Mouse (Mus musculus) limb, embryonic 12.5 days (tissue): ENCODE results near the gene Fmc1. TPM values are rescaled to one million over a fixed set of nuclear protein-coding genes. Genes with fewer than 3 reads are reported as not detected.

Experiments used
- ATAC-seq: fragments of 200-750 bp; cut with Nextera tagmentation; 2 replicates; pipeline ENCODE4 v1.8.0; 2017; ENCODE audit warnings: low read depth, moderate TSS enrichment; ENCODE audit not compliant: insufficient number of reproducible peaks, insufficient read depth, low FRiP score, low TSS enrichment
- H3K27ac ChIP-seq: fragments of 300-500 bp; sonication (generic); 2 replicates; pipeline ENCODE4 v1.5.1; 2016; ENCODE audit warnings: mild to moderate bottlenecking, moderate library complexity
- H3K27me3 ChIP-seq: fragments of 300-500 bp; sonication (generic); 2 replicates; pipeline ENCODE4 v1.6.1; 2016; ENCODE audit warnings: mild to moderate bottlenecking, moderate library complexity
- H3K36me3 ChIP-seq: fragments of 300-500 bp; sonication (generic); 2 replicates; pipeline ENCODE4 v1.6.1; 2016; ENCODE audit warnings: mild to moderate bottlenecking, moderate library complexity
- H3K4me1 ChIP-seq: fragments of 300-500 bp; sonication (generic); replicated peaks from 2 replicates; pipeline ENCODE4 v1.6.1; 2016
- H3K4me2 ChIP-seq: fragments of 300-500 bp; sonication (generic); 2 replicates; pipeline ENCODE4 v1.6.1; 2016; ENCODE audit warnings: mild to moderate bottlenecking, moderate library complexity
- H3K4me3 ChIP-seq: fragments of 300-500 bp; sonication (generic); replicated peaks from 2 replicates; pipeline ENCODE4 v1.5.1; 2016; ENCODE audit warnings: mild to moderate bottlenecking
- H3K9ac ChIP-seq: fragments of 300-500 bp; sonication (generic); replicated peaks from 2 replicates; pipeline ENCODE4 v1.6.1; 2016; ENCODE audit warnings: mild to moderate bottlenecking, moderate library complexity
- H3K9me3 ChIP-seq: fragments of 300-500 bp; sonication (generic); 2 replicates; pipeline ENCODE4 v1.6.1; 2016; ENCODE audit warnings: mild to moderate bottlenecking, moderate library complexity
- WGBS: fragments of 180-500 bp; shearing (Covaris S2); methylation state at CpG from one replicate; pipeline ENCODE4 v1.1.7; 2016; 5-methylcytosine and 5-hydroxymethylcytosine counted together
- polyA plus RNA-seq: library from polyadenylated mRNA; unstranded; fragments of >200 nt; fragmentation: Nextera tagmentation; extraction: Ambion mirVana; gene quantifications from 2 replicates; pipeline ENCODE4 v1.2.1, GENCODE M21; 2016

Gene Fmc1
- polyA plus RNA-seq: 99.0 and 103 TPM in 2 replicates

DNA sequence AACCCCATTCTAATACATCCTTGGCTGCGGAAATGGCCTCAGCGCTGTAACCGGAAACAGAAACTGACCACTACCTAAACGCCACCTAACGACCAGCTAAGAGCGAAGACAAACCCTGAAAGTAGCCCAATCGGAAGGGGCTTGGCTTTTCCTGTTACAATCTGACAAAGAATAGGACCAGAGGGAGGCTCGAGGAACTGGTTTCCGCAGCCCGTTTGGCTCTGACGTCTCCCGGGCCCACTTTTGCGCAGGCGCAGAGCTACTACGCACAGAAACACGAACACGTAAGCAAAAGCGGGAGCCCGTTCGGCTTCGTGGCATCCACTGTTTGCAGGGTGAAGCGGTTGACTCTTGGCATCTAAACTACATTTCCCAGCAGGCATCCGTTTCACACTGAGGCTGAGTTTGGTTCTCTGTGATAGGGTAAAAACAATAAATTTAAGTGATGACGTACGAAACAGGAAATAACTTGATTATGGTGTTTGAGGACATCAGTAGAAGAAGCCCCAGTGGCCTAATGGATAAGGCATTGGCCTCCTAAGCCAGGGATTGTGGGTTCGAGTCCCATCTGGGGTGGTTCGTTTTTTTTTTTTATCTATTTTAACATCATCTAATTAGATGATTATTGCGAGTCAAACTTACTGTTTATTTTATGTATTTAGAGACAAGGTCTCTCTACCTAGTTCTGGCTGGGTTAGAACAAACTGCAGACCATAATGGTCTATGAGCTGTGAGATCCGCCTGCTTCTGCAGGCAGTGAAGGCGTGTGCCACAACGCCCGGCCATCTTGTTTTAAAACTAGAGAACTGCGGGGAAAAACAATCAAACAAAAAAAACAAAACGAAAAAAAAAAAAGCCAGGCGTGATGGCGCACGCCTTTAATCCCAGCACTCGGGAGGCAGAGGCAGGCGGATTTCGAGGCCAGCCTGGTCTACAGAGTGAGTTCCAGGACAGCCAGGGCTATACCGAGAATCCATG is at the start of gene Fmc1:
Gene Fmc1, plus strand, starts transcription at position 75 of the 978 bp plus-strand sequence.
- Histone ChIP-seq H3K4me1 (peaks cover 5% of the 10 kb centered on the region; the same call in 1 of the 2 replicates), H3K27ac (peak within 1 kb of the TSS; percentile 96), H3K27me3 (no peaks in the 10 kb centered on the region), H3K36me3 (no peaks in the 10 kb centered on the region), H3K9me3 (no peaks in the 10 kb centered on the region), H3K4me2 (peak within 1 kb of the TSS; percentile 70), H3K4me3 (peak within 1 kb of the TSS; percentile 78), H3K9ac (peak within 1 kb of the TSS; percentile 81)
- peak; percentile 94 for ATAC-seq
- 7% methylated on average over 41 of the region's 41 CpGs for WGBS

DNA sequence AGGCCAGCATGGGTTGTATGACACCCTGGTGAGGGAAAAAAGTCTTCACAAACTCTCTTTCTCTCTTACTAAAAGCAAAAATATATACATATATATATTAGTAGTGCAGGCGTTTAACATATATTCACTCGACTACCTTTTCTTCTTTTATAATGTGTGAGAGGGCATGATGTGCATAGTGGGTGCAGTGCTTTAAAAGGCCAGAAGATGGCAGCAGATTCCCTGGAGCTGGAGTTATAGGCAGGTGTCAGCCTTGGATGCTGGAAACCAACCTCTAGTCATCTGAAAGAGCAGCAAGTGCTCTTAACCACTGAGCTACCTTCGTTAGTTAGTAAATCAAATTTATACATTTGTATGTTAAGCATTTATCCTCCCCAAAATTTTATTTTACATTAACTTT is 40.8 kb upstream of the Fmc1 start:
- 84% methylated on average over 3 of the region's 3 CpGs for WGBS
- ATAC-seq: no peak
- 0 out of 2 replicates have a peak, but pooled peaks cover 4% of the 10 kb centered on the region for H3K9me3 ChIP-seq
- H3K4me1 ChIP-seq: no peaks in the 10 kb centered on the region
- H3K36me3 ChIP-seq: peaks cover 48% of the 10 kb centered on the region
- H3K4me3 ChIP-seq: no peak overlapping the region
- no peaks in the 10 kb centered on the region for H3K27me3 ChIP-seq
- H3K9ac ChIP-seq: no peak overlapping the region
- H3K27ac ChIP-seq: no peak overlapping the region
- no peak overlapping the region for H3K4me2 ChIP-seq

DNA sequence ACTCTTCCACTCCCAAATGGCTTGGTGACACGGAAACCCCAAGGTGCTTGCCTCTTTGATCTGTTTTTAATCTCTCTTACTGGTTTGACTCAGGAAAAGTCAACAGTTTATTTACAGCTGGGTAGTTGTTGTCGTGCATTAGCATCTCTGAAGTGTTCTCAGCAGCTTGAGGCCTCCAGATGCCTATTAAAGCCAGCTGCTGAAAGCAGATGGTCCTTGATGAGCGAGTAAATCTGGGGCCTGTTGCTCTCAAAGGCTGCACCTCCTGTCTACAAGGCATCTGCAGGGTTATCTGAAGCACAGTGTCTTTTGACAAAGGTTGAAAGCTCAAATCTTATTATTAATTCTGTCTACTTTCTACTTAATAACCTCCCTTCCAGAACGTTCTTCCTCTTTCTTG is 37.7 kb upstream of the Fmc1 start:
- H3K4me1 ChIP-seq: no peaks in the 10 kb centered on the region
- 26% methylated on average over 4 of the region's 4 CpGs for WGBS
- peaks cover 52% of the 10 kb centered on the region for H3K36me3 ChIP-seq

DNA sequence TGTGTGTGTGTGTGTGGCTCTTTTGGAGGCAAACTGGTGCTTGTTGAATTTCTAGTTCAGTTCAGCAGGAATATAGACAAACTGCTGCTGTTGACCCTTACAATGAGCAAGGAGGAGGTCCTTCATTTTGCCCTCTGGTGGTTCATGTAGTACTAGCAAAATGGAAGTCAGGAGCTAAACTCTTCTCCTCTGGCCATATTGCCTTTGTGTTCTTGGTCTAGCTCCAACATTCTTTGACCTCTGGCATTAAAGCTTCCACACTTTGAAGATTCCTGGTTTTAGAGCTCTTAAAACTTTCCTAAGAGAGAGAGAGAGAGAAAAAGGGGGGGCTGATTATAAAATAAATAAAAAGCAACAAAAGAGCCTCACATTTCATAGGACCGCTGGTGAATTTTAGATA is 21.2 kb upstream of the Fmc1 start:
- H3K27me3 ChIP-seq: no peaks in the 10 kb centered on the region
- no peak overlapping the region for H3K4me3 ChIP-seq
- WGBS: 97% methylated on average over 1 of the region's 1 CpGs
- no peak for ATAC-seq
- no peak overlapping the region for H3K9ac ChIP-seq
- H3K4me1 ChIP-seq: no peaks in the 10 kb centered on the region
- no peak overlapping the region for H3K4me2 ChIP-seq
- H3K9me3 ChIP-seq: no peaks in the 10 kb centered on the region
- H3K27ac ChIP-seq: no peak overlapping the region
- peaks cover 12% of the 10 kb centered on the region; the same call in 1 of the 2 replicates for H3K36me3 ChIP-seq

More for the DNA sequence above, 37.7 kb upstream of the Fmc1 start:
- Histone ChIP-seq H3K4me2 (no peak overlapping the region), H3K27me3 (no peaks in the 10 kb centered on the region), H3K9me3 (0 out of 2 replicates have a peak, but pooled peaks cover 4% of the 10 kb centered on the region), H3K4me3 (no peak overlapping the region), H3K9ac (no peak overlapping the region), H3K27ac (no peak overlapping the region)
- no peak for ATAC-seq

DNA sequence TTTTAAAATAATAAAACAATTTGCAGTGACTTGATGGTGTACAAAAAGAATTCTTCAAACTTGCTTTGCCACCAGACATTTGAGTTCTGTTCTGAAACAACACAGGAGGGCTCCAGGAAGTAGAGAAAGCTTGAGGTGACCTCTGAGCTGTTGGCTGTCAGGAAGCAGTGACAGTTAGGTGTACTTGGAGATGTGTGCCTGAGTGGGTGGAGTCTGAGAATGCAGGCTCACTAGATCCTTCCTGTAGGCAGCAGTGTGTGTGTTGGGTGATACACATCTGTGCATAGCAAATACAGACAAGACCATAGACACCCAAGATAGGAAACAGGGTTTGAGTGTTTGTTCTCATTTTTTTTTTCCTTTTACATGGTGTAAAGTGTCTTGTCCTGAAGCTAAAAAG is 20.5 kb upstream of the Fmc1 start:
- Histone ChIP-seq H3K4me1 (no peaks in the 10 kb centered on the region), H3K27ac (no peak overlapping the region), H3K9ac (no peak overlapping the region), H3K4me3 (no peak overlapping the region), H3K27me3 (no peaks in the 10 kb centered on the region), H3K36me3 (peaks cover 12% of the 10 kb centered on the region; the same call in 1 of the 2 replicates), H3K9me3 (no peaks in the 10 kb centered on the region), H3K4me2 (no peak overlapping the region)
- ATAC-seq: no peak

DNA sequence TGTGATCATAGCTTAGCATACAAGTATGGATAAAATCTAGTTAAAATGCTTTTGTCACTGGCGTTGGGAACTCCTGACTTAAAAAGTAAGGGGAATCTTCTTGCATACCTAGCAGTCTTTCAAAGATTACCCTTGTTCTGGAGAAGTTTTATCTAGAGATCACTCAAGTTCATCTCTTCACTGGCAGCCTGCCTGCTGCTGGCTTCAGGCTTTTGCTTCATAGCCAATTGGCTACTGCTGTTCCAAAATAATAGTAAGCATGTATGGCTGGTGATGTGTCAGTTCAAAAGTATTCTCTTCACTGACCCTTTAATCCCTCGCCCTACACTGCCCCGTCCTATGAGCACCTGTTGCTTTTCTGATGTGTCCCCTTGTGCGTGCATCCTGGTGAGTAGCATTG is 18.1 kb upstream of the Fmc1 start:
- WGBS: 85% methylated on average over 4 of the region's 4 CpGs
- Histone ChIP-seq H3K9me3 (no peaks in the 10 kb centered on the region), H3K4me3 (no peak overlapping the region), H3K9ac (no peak overlapping the region), H3K27ac (no peak overlapping the region), H3K4me2 (no peak overlapping the region), H3K27me3 (no peaks in the 10 kb centered on the region), H3K4me1 (no peaks in the 10 kb centered on the region), H3K36me3 (peaks cover 8% of the 10 kb centered on the region; the same call in 1 of the 2 replicates)
- ATAC-seq: no peak

DNA sequence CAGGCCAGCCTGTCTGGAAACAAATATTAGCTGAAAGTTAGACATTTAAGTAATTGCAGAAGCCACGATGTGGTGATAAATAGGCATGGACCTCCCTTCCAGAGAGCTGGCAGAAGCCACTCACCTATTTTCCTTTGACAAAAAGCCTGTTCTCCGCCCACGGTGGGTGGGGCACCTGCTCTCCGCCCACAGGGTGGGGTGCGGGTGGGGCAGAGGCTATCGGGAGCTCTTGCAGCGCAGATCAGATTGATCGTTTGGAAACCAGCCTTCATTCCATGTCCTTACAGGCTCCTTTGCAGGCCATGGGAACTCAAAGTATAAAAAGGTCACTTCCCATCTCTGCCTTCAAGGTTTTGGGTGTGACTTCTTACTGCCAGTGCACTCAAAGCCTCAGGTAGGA is 9.5 kb upstream of the Fmc1 start:
- Histone ChIP-seq H3K9ac (no peak overlapping the region), H3K36me3 (0 out of 2 replicates have a peak, but pooled peaks cover 8% of the 10 kb centered on the region), H3K4me3 (no peak overlapping the region), H3K27me3 (no peaks in the 10 kb centered on the region), H3K9me3 (no peaks in the 10 kb centered on the region), H3K4me1 (no peaks in the 10 kb centered on the region), H3K27ac (no peak overlapping the region), H3K4me2 (no peak overlapping the region)
- 15% methylated on average over 8 of the region's 8 CpGs for WGBS
- ATAC-seq: no peak

DNA sequence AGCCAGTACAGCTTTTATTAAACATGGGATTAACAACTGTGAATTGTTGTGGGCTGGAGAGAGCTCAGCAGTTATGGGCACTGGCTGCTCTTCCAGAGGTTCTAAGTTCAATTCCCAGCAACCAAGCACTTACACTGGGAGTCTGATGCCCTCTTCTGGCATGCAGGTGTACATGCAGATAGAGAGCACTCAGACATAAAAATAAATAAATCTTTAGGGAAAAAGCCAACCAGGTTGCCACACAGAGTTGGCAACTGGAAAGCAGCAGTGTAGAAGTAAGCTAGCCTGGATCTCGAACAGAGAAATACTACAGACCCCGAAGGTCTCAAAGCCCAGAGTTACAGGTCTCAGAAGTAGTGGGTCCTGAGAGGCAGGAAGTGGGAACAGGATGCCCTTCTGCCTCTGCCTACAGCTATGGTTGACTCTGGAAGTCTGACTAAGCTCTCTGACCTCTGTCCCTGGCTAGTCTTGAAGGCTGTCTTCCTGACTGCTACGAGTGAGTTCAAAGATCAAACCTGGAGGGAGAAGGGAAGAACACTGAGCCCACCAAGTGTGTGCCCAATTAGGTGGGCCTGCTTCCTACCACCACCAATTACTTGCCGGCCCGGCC is 2.0 kb upstream of the Fmc1 start:
- WGBS: 42% methylated on average over 5 of the region's 5 CpGs
- H3K36me3 ChIP-seq: no peaks in the 10 kb centered on the region
- H3K27me3 ChIP-seq: no peaks in the 10 kb centered on the region
- no peaks in the 10 kb centered on the region for H3K9me3 ChIP-seq
- peaks cover 5% of the 10 kb centered on the region; the same call in 1 of the 2 replicates for H3K4me1 ChIP-seq
- no peak overlapping the region for H3K4me3 ChIP-seq
- ATAC-seq: no peak
- no peak overlapping the region for H3K4me2 ChIP-seq
- no peak overlapping the region for H3K9ac ChIP-seq
- H3K27ac ChIP-seq: no peak overlapping the region

DNA sequence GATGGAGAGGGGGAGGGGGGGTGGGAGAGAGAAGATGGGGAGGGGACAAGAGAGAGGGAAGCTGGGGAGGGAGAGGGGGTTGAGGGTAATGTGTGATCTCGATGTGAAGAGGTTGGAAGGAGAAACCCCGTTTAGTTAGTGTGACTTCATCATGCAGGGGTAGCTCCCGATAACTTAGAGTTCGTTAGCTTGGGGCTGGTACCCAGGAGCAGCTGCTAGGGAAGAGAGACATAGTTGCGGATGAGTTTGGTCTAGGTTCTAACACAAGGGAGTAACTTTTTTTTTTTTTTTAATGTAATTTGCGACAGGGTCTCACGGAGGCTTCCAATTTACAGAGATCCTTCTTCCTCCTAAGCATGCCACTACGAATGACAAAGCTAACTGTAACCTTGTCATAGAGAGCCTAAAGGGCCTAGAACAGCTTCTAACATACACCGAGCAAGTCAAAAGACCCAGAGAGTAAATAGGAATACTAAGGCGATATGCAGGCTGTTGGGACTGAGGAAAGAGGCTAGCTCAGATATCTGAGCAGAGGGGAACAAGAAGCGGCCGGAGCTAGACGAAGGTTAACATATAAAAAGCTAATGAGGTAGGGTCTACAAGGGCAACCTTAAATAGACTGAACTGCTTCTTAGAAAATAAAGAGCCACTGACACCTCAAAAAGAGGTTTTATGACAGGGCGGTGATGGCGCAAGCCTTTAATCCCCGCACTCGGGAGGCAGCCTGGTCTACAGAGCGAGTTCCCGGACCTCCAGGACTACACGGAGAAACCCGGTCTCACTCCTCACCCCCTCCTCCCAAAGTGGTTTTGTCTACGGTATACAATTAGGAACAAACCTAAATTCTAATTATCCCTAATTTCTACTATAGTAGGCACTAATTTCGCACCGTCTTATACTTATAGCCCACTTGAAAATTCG is 542 bp upstream of the Fmc1 start:
- Histone ChIP-seq H3K9me3 (no peaks in the 10 kb centered on the region), H3K4me2 (peak overlapping the region; percentile 70), H3K4me1 (peaks cover 5% of the 10 kb centered on the region; the same call in 1 of the 2 replicates), H3K36me3 (no peaks in the 10 kb centered on the region), H3K4me3 (peak overlapping the region; percentile 78), H3K27me3 (no peaks in the 10 kb centered on the region), H3K9ac (peak overlapping the region; percentile 62), H3K27ac (peak overlapping the region; percentile 95)
- 7% methylated on average over 25 of the region's 25 CpGs for WGBS
- ATAC-seq: peak; percentile 33

DNA sequence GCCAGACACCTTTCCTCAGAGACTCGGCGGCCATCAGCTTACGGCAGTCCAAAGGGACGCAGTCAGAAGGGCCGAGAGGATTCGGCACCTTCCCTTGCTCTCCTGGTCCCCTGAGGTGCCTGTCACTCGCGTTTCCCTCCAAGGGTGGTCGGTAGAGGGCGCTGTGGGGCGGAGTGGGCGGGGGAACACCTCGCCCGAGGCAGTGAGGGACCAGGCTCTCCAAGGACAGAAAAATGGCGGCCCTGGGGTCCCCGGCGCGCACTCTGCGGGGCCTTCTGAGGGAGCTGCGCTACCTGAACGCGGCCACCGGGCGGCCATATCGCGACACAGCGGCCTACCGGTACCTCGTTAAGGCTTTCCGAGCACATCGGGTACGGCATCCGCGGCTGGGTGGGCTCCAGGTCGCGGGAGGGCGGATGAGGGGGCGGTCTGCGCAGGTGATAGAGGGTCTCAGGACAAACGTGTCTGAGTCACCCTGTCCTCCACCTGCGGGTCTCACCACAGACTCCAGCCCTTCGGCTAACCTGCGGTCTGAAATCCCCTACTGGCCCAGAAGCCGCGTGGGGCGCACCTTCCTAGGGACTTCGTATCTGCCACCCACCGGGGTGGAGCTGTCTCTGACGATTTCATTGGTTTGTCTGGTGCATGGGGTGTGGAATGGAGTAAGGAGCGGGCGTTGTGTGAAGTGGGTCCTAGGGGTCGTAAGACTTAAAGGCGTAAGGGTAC is 1.5 kb downstream of the Fmc1 start:
- WGBS: under 1% methylated on average over 53 of the region's 53 CpGs
- H3K27ac ChIP-seq: peak overlapping the region; percentile 96
- peak; percentile 41 for ATAC-seq

More for the DNA sequence above, 1.5 kb downstream of the Fmc1 start:
- peaks cover 1% of the 10 kb centered on the region; the same call in 1 of the 2 replicates for H3K36me3 ChIP-seq
- H3K4me3 ChIP-seq: peak overlapping the region; percentile 78
- H3K27me3 ChIP-seq: no peaks in the 10 kb centered on the region
- H3K9ac ChIP-seq: peak overlapping the region; percentile 81
- no peaks in the 10 kb centered on the region for H3K9me3 ChIP-seq
- H3K4me2 ChIP-seq: peak overlapping the region; percentile 70
- peaks cover 5% of the 10 kb centered on the region; the same call in 1 of the 2 replicates for H3K4me1 ChIP-seq
